Mouse (Mus musculus): ENCODE data around the gene Dennd1a.

Gene Dennd1a

DNA sequence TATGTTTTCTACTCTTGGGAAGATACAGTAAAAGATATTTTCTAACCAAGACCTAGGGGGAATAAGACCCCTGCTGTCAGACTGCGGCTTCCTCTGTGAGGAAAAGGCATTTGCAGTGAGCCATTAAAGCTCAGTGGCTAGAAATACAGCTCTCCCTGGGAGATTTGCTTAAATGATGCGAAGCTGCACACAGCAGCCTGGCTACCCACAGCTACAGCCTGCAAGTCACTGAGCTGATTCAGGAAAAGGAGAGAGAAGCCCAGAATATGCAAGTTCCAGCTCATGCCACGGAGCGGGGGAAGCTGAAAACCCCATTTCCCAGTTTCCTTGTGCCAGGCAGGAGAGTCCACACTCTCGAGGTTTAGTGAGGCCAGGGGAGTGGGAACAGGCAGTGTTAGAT lies 465.1 kb downstream of the Dennd1a start:
- TF ChIP-seq POU5F1 (IDR thresholded peaks at IDR 0.05; ENCODE audit: borderline replicate concordance, low read length): no peak
- TF ChIP-seq NANOG (IDR thresholded peaks at IDR 0.05; ENCODE audit: borderline replicate concordance, low read length): no peak
- TF ChIP-seq CTCF (conservative IDR thresholded peaks at IDR 0.05; ENCODE audit: low read length): no peak

DNA sequence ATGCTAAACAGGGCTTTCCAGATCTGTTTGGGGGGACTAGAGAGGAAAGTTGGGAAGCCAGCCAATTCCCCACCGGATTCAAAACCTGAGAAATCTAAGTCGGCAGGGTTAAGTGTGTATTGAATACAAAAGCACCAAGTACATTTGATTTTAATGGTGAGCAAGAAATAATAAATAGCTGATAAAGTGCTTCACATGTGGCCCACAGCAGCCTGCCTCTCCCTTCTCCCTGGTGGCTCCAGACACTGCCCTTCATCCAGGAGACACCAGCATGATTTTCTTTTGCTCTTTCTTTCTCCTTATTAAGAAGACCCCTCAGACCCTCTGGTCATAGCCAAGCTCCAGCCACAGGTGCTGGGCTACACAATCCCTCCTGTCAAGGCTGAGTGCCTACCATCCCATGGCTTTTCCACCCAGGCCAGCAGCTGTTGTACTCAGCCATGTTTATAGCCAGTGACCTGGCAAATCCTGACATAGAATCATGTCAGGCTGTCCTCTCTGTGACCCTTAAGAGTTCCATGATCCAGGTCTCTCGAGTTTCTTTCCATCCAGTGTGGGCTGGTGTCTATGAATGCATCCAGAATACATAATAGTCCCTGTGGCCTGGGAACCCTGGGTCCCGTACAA lies 467.6 kb downstream of the Dennd1a start:
- H3K36me3 ChIP-seq (ENCODE audit: insufficient read depth, low read length): peaks cover 3% of the 10 kb centered on the region; the same call in 1 of the 2 replicates
- no peaks in the 10 kb centered on the region; the same call in 1 of the 2 replicates for H3K4me1 ChIP-seq (replicated peaks; ENCODE audit: low read depth, low read length)
- H3K27me3 ChIP-seq (ENCODE audit: insufficient read depth, low read length): no peaks in the 10 kb centered on the region; the same call in 1 of the 2 replicates
- H3K9me3 ChIP-seq (ENCODE audit: low read length): no peaks in the 10 kb centered on the region
- H3K4me3 ChIP-seq (replicated peaks; ENCODE audit: low read length): no peak overlapping the region
- TF ChIP-seq CTCF (conservative IDR thresholded peaks at IDR 0.05; ENCODE audit: low read length) (no peak), NANOG (IDR thresholded peaks at IDR 0.05; ENCODE audit: borderline replicate concordance, low read length) (no peak), POU5F1 (IDR thresholded peaks at IDR 0.05; ENCODE audit: borderline replicate concordance, low read length) (no peak)

More for the DNA sequence above, 465.1 kb downstream of the Dennd1a start:
- no peaks in the 10 kb centered on the region for H3K36me3 ChIP-seq (ENCODE audit: insufficient read depth, low read length)
- H3K4me1 ChIP-seq (replicated peaks; ENCODE audit: low read depth, low read length): no peaks in the 10 kb centered on the region; the same call in 1 of the 2 replicates
- H3K9me3 ChIP-seq (ENCODE audit: low read length): no peaks in the 10 kb centered on the region
- no peaks in the 10 kb centered on the region; the same call in 1 of the 2 replicates for H3K27me3 ChIP-seq (ENCODE audit: insufficient read depth, low read length)
- H3K4me3 ChIP-seq (replicated peaks; ENCODE audit: low read length): no peak overlapping the region

DNA sequence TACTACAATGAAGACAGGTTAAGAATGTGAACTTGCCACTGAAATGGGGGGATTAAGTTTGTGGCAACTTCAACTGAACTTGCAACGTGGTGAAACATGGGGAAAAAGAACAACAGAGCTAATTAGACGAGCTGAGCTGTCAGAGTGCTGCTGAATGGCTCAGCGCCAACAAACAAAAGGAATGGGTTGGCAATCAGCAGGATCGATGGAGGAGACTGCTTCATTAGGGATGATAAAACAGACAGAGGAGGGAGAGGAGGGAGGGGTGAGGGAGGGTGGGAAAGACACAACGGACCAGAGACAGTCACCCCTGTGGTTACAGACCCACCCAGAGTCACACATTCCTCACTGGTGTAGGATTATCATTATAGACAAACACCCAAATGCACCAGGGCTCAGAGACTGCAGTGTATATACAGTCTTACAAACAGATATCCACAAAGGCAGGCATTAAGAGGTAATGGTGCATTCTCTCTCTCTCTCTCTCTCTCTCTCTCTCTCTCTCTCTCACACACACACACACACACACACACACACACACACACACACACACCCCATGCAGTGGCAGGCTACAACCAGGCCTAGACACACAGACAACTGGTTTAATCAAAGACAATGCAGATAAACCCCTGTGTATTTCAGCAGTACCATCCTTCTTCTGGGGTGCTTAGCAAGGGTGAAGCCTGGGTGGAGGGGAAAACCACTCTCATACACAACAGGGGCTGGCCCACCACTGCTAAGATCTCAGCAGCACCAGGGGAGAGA lies 468.2 kb downstream of the Dennd1a start:
- Histone ChIP-seq H3K36me3 (ENCODE audit: insufficient read depth, low read length) (peaks cover 3% of the 10 kb centered on the region; the same call in 1 of the 2 replicates), H3K9me3 (ENCODE audit: low read length) (no peaks in the 10 kb centered on the region), H3K4me1 (replicated peaks; ENCODE audit: low read depth, low read length) (no peaks in the 10 kb centered on the region; the same call in 1 of the 2 replicates), H3K27me3 (ENCODE audit: insufficient read depth, low read length) (no peaks in the 10 kb centered on the region; the same call in 1 of the 2 replicates), H3K4me3 (replicated peaks; ENCODE audit: low read length) (no peak overlapping the region)
- no peak for TF ChIP-seq NANOG (IDR thresholded peaks at IDR 0.05; ENCODE audit: borderline replicate concordance, low read length)
- TF ChIP-seq CTCF (conservative IDR thresholded peaks at IDR 0.05; ENCODE audit: low read length): no peak
- TF ChIP-seq POU5F1 (IDR thresholded peaks at IDR 0.05; ENCODE audit: borderline replicate concordance, low read length): no peak

DNA sequence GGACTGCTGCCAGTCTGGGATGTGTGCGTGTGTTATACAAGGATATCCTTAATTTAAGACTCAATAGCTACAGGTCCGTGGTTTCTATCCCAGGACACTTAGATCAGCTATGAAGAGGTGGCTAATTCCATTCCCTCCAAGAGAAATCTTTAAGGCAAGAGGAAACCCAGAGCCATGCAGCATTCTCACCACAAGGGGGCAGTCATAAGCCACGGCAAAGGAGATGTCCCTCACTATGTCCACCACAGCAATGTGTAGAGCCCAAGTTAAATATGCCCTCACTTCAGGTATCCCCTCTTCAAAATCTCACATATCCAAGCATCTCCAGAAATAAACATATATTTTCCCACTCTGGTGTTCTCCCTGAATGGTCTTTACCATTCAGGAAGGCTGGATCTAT lies 471.5 kb downstream of the Dennd1a start:
- TF ChIP-seq CTCF (conservative IDR thresholded peaks at IDR 0.05; ENCODE audit: low read length): peak; percentile 98
- TF ChIP-seq POU5F1 (IDR thresholded peaks at IDR 0.05; ENCODE audit: borderline replicate concordance, low read length): no peak
- peaks cover 9% of the 10 kb centered on the region for H3K36me3 ChIP-seq (ENCODE audit: insufficient read depth, low read length)

DNA sequence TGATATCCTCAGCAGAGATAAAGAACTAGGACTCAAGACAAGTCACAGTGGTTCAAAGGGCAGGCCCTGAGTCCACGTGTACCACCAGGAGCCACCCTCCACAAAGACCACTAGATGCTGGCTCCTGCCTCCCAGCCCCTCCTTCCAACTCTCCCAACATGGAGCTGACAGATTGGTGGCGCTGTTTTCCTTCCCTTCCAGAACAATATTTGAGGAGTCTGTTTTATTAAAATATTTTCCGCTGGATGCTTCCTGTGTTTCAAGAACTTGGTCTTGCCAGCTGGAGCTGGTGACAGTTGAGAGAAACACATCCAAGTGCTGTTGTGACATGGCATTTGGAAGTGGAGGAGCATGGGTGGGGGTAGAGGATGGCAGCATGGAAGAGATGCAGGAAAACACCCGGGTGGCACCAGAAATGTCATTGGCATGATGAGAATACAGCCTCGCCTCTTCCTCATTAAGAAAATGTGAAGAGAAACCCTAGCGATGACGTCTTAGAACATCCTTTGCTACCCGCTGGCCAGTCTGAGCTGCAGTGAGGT lies 472.3 kb downstream of the Dennd1a start:
- no peak overlapping the region for H3K4me3 ChIP-seq (replicated peaks; ENCODE audit: low read length)
- no peaks in the 10 kb centered on the region; the same call in 1 of the 2 replicates for H3K27me3 ChIP-seq (ENCODE audit: insufficient read depth, low read length)
- no peak for TF ChIP-seq NANOG (IDR thresholded peaks at IDR 0.05; ENCODE audit: borderline replicate concordance, low read length)
- TF ChIP-seq POU5F1 (IDR thresholded peaks at IDR 0.05; ENCODE audit: borderline replicate concordance, low read length): no peak
- no peak for TF ChIP-seq CTCF (conservative IDR thresholded peaks at IDR 0.05; ENCODE audit: low read length)
- no peaks in the 10 kb centered on the region for H3K4me1 ChIP-seq (replicated peaks; ENCODE audit: low read depth, low read length)
- peaks cover 9% of the 10 kb centered on the region for H3K36me3 ChIP-seq (ENCODE audit: insufficient read depth, low read length)
- no peaks in the 10 kb centered on the region for H3K9me3 ChIP-seq (ENCODE audit: low read length)

More for the DNA sequence above, 471.5 kb downstream of the Dennd1a start:
- Histone ChIP-seq H3K4me1 (replicated peaks; ENCODE audit: low read depth, low read length) (no peaks in the 10 kb centered on the region), H3K4me3 (replicated peaks; ENCODE audit: low read length) (no peak overlapping the region), H3K27me3 (ENCODE audit: insufficient read depth, low read length) (no peaks in the 10 kb centered on the region; the same call in 1 of the 2 replicates), H3K9me3 (ENCODE audit: low read length) (no peaks in the 10 kb centered on the region)

DNA sequence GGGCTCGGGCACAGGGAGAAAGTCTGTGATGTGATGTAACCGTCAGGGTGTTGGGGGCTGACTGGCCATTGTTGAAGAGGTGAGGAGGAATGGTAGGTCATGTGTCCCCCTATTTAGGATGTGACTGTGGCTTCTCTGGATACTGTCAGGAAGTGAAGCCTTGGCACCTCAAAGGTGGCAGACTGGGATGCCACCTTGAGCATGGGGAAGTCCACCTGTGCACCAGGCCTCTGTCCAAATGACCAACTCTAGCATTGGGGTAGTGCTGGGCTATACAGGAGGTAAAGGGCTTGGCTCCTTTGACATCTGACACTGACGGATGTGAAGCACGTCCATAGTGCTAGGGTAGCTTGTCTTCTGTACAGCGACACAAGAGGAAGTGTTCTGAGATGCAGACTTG lies 474.8 kb downstream of the Dennd1a start:
- peaks cover 9% of the 10 kb centered on the region for H3K36me3 ChIP-seq (ENCODE audit: insufficient read depth, low read length)
- no peaks in the 10 kb centered on the region for H3K9me3 ChIP-seq (ENCODE audit: low read length)
- H3K4me1 ChIP-seq (replicated peaks; ENCODE audit: low read depth, low read length): no peaks in the 10 kb centered on the region
- TF ChIP-seq CTCF (conservative IDR thresholded peaks at IDR 0.05; ENCODE audit: low read length): no peak
- no peak for TF ChIP-seq NANOG (IDR thresholded peaks at IDR 0.05; ENCODE audit: borderline replicate concordance, low read length)
- no peak for TF ChIP-seq POU5F1 (IDR thresholded peaks at IDR 0.05; ENCODE audit: borderline replicate concordance, low read length)
- H3K4me3 ChIP-seq (replicated peaks; ENCODE audit: low read length): no peak overlapping the region
- peaks cover 3% of the 10 kb centered on the region; the same call in 1 of the 2 replicates for H3K27me3 ChIP-seq (ENCODE audit: insufficient read depth, low read length)

DNA sequence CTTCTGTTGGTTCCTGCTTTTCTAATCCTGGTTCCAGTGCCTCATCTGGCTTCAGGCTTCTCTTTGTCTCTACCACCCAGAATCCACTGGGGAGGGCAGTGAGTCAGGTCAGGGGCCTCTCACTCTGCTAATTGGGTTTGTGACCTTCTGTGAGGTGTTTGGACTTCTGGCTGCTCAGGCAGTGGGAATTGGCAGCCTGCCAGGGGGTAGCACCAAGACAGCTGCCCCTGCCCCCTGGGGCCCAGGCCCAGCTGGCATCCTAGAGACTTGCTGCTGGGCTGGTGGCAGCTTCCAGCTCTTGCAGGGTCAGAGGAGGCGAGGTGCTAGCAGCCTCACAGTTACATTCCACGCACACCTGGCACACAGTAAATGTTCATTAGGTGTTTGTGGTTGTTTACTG lies 475.5 kb downstream of the Dennd1a start:
- Histone ChIP-seq H3K4me1 (replicated peaks; ENCODE audit: low read depth, low read length) (no peaks in the 10 kb centered on the region), H3K27me3 (ENCODE audit: insufficient read depth, low read length) (peaks cover 8% of the 10 kb centered on the region; the same call in 1 of the 2 replicates), H3K4me3 (replicated peaks; ENCODE audit: low read length) (no peak overlapping the region), H3K36me3 (ENCODE audit: insufficient read depth, low read length) (peaks cover 9% of the 10 kb centered on the region), H3K9me3 (ENCODE audit: low read length) (no peaks in the 10 kb centered on the region)
- TF ChIP-seq NANOG (IDR thresholded peaks at IDR 0.05; ENCODE audit: borderline replicate concordance, low read length) (no peak), POU5F1 (IDR thresholded peaks at IDR 0.05; ENCODE audit: borderline replicate concordance, low read length) (no peak), CTCF (conservative IDR thresholded peaks at IDR 0.05; ENCODE audit: low read length) (no peak)

DNA sequence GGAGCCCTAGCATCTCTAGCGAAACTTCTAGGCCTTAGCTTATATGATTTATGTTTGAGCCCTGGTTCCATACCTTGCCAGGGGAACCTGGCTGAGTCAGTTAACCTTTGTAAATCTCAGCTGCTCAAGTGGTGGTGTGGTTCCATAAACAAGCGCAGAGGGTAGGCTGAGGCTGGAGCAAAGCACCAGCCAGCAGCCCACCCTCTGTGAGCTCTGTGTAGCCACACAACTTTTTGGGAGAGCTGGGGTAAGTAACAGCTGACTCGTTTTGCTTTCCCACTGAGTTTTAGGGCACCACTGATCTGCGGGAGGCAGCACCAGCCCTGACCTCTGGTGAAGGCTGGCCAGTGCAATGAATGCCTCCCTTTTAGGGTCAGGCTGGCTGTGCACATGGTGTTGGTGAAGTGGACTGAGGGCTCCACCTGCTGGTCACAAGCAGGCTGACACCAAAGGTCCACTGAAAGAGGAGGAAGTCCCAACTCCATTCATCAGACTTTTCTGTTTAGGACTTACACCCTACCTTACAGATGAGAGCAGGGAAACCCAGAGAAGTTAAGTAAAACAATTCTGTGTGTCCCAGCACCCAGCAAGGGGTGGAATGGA lies 484.5 kb downstream of the Dennd1a start:
- H3K36me3 ChIP-seq (ENCODE audit: insufficient read depth, low read length): no peaks in the 10 kb centered on the region
- no peak overlapping the region for H3K4me3 ChIP-seq (replicated peaks; ENCODE audit: low read length)
- H3K9me3 ChIP-seq (ENCODE audit: low read length): no peaks in the 10 kb centered on the region
- H3K27me3 ChIP-seq (ENCODE audit: insufficient read depth, low read length): peaks cover 44% of the 10 kb centered on the region
- peaks cover 9% of the 10 kb centered on the region for H3K4me1 ChIP-seq (replicated peaks; ENCODE audit: low read depth, low read length)
- peak; percentile 71 for TF ChIP-seq CTCF (conservative IDR thresholded peaks at IDR 0.05; ENCODE audit: low read length)
- TF ChIP-seq NANOG (IDR thresholded peaks at IDR 0.05; ENCODE audit: borderline replicate concordance, low read length): no peak
